Mouse (Mus musculus): ENCODE measurements around the gene Slain1. TPM values are rescaled to one million over a fixed set of nuclear protein-coding genes. Genes with fewer than 3 reads are reported as not detected.

Gene Slain1
- 2.4 and 2.5 TPM in 2 replicates for polyA plus RNA-seq (2014; fragmentation: Nextera tagmentation; extraction: Ambion mirVana)

GRCm38 (mm10) chr14:103649896-103650334 is at the start of gene Slain1:
TSS of gene Slain1 (plus strand) at chr14:103650228.
- no peaks in the 10 kb centered on the region for H3K9me3 ChIP-seq (ENCODE audit: control insufficient read depth, low read depth, low read length)
- H3K4me2 ChIP-seq (replicated peaks; ENCODE audit: low read depth, low read length) = peak within 1 kb of the TSS; percentile 95
- under 1% methylated on average over 29 of the region's 32 CpGs for WGBS
- H3K27me3 ChIP-seq (ENCODE audit: control insufficient read depth, insufficient read depth, low read length) = peaks cover 6% of the 10 kb centered on the region; the same call in 1 of the 2 replicates
- peak within 1 kb of the TSS; percentile 82 for H3K27ac ChIP-seq (ENCODE audit: low read length)
- peak within 1 kb of the TSS; percentile 52 for H3K9ac ChIP-seq (replicated peaks; ENCODE audit: low read depth, low read length)
- H3K36me3 ChIP-seq (ENCODE audit: control insufficient read depth, insufficient read depth, low read length) = no peaks in the 10 kb centered on the region
- peak; percentile 96 for ATAC-seq (ENCODE audit: insufficient number of reproducible peaks, insufficient read depth, low FRiP score, low read depth)
- H3K4me3 ChIP-seq (ENCODE audit: low read depth, low read length) = peak within 1 kb of the TSS; percentile 72
- H3K4me1 ChIP-seq (ENCODE audit: control insufficient read depth, insufficient read depth, low read length) = no peaks in the 10 kb centered on the region

GRCm38 (mm10) chr14:103608063-103608462 is 42.0 kb upstream of the Slain1 start:
- no peak for ATAC-seq (ENCODE audit: insufficient number of reproducible peaks, insufficient read depth, low FRiP score, low read depth)
- Histone ChIP-seq H3K9me3 (ENCODE audit: control insufficient read depth, low read depth, low read length) (no peaks in the 10 kb centered on the region), H3K36me3 (ENCODE audit: control insufficient read depth, insufficient read depth, low read length) (no peaks in the 10 kb centered on the region), H3K4me1 (ENCODE audit: control insufficient read depth, insufficient read depth, low read length) (no peaks in the 10 kb centered on the region), H3K4me3 (ENCODE audit: low read depth, low read length) (no peak overlapping the region), H3K27me3 (ENCODE audit: control insufficient read depth, insufficient read depth, low read length) (no peaks in the 10 kb centered on the region), H3K9ac (replicated peaks; ENCODE audit: low read depth, low read length) (no peak overlapping the region), H3K27ac (ENCODE audit: low read length) (no peak overlapping the region), H3K4me2 (replicated peaks; ENCODE audit: low read depth, low read length) (no peak overlapping the region)
- WGBS = 82% methylated on average over 8 of the region's 8 CpGs

- Histone ChIP-seq H3K9ac (replicated peaks; ENCODE audit: low read depth, low read length) (no peak overlapping the region), H3K4me3 (ENCODE audit: low read depth, low read length) (no peak overlapping the region), H3K36me3 (ENCODE audit: control insufficient read depth, insufficient read depth, low read length) (no peaks in the 10 kb centered on the region), H3K27me3 (ENCODE audit: control insufficient read depth, insufficient read depth, low read length) (no peaks in the 10 kb centered on the region), H3K4me1 (ENCODE audit: control insufficient read depth, insufficient read depth, low read length) (no peaks in the 10 kb centered on the region), H3K27ac (ENCODE audit: low read length) (no peak overlapping the region), H3K4me2 (replicated peaks; ENCODE audit: low read depth, low read length) (no peak overlapping the region), H3K9me3 (ENCODE audit: control insufficient read depth, low read depth, low read length) (no peaks in the 10 kb centered on the region)
- 88% methylated on average over 6 of the region's 6 CpGs for WGBS
- ATAC-seq (ENCODE audit: insufficient number of reproducible peaks, insufficient read depth, low FRiP score, low read depth) = no peak
Measured at GRCm38 (mm10) chr14:103613573-103614271, 36.3 kb upstream of the Slain1 start.

GRCm38 (mm10) chr14:103614272-103614587 is 35.8 kb upstream of the Slain1 start:
- H3K36me3 ChIP-seq (ENCODE audit: control insufficient read depth, insufficient read depth, low read length) = no peaks in the 10 kb centered on the region
- H3K27me3 ChIP-seq (ENCODE audit: control insufficient read depth, insufficient read depth, low read length) = no peaks in the 10 kb centered on the region
- WGBS = 96% methylated on average over 4 of the region's 4 CpGs
- no peaks in the 10 kb centered on the region for H3K4me1 ChIP-seq (ENCODE audit: control insufficient read depth, insufficient read depth, low read length)
- no peak overlapping the region for H3K27ac ChIP-seq (ENCODE audit: low read length)
- no peak overlapping the region for H3K9ac ChIP-seq (replicated peaks; ENCODE audit: low read depth, low read length)
- no peak overlapping the region for H3K4me2 ChIP-seq (replicated peaks; ENCODE audit: low read depth, low read length)
- ATAC-seq (ENCODE audit: insufficient number of reproducible peaks, insufficient read depth, low FRiP score, low read depth) = no peak
- no peak overlapping the region for H3K4me3 ChIP-seq (ENCODE audit: low read depth, low read length)
- H3K9me3 ChIP-seq (ENCODE audit: control insufficient read depth, low read depth, low read length) = no peaks in the 10 kb centered on the region

GRCm38 (mm10) chr14:103619756-103620155 is 30.3 kb upstream of the Slain1 start:
- Histone ChIP-seq H3K4me2 (replicated peaks; ENCODE audit: low read depth, low read length) (no peak overlapping the region), H3K4me3 (ENCODE audit: low read depth, low read length) (no peak overlapping the region), H3K27me3 (ENCODE audit: control insufficient read depth, insufficient read depth, low read length) (no peaks in the 10 kb centered on the region), H3K4me1 (ENCODE audit: control insufficient read depth, insufficient read depth, low read length) (no peaks in the 10 kb centered on the region), H3K27ac (ENCODE audit: low read length) (no peak overlapping the region), H3K9ac (replicated peaks; ENCODE audit: low read depth, low read length) (no peak overlapping the region), H3K9me3 (ENCODE audit: control insufficient read depth, low read depth, low read length) (no peaks in the 10 kb centered on the region), H3K36me3 (ENCODE audit: control insufficient read depth, insufficient read depth, low read length) (no peaks in the 10 kb centered on the region)
- 89% methylated on average over 4 of the region's 4 CpGs for WGBS
- no peak for ATAC-seq (ENCODE audit: insufficient number of reproducible peaks, insufficient read depth, low FRiP score, low read depth)

- H3K36me3 ChIP-seq (ENCODE audit: control insufficient read depth, insufficient read depth, low read length) = no peaks in the 10 kb centered on the region
- H3K9me3 ChIP-seq (ENCODE audit: control insufficient read depth, low read depth, low read length) = no peaks in the 10 kb centered on the region
- H3K4me3 ChIP-seq (ENCODE audit: low read depth, low read length) = no peak overlapping the region
- H3K4me1 ChIP-seq (ENCODE audit: control insufficient read depth, insufficient read depth, low read length) = no peaks in the 10 kb centered on the region
- no peak overlapping the region for H3K9ac ChIP-seq (replicated peaks; ENCODE audit: low read depth, low read length)
- 90% methylated on average over 2 of the region's 2 CpGs for WGBS
- no peak for ATAC-seq (ENCODE audit: insufficient number of reproducible peaks, insufficient read depth, low FRiP score, low read depth)
- no peak overlapping the region for H3K4me2 ChIP-seq (replicated peaks; ENCODE audit: low read depth, low read length)
- no peak overlapping the region for H3K27ac ChIP-seq (ENCODE audit: low read length)
- no peaks in the 10 kb centered on the region for H3K27me3 ChIP-seq (ENCODE audit: control insufficient read depth, insufficient read depth, low read length)
Measured at GRCm38 (mm10) chr14:103621207-103621606, 28.8 kb upstream of the Slain1 start.

- no peak overlapping the region for H3K9ac ChIP-seq (replicated peaks; ENCODE audit: low read depth, low read length)
- no peak overlapping the region for H3K4me3 ChIP-seq (ENCODE audit: low read depth, low read length)
- H3K27ac ChIP-seq (ENCODE audit: low read length) = no peak overlapping the region
- no peaks in the 10 kb centered on the region for H3K36me3 ChIP-seq (ENCODE audit: control insufficient read depth, insufficient read depth, low read length)
- no peak for ATAC-seq (ENCODE audit: insufficient number of reproducible peaks, insufficient read depth, low FRiP score, low read depth)
- H3K4me1 ChIP-seq (ENCODE audit: control insufficient read depth, insufficient read depth, low read length) = no peaks in the 10 kb centered on the region
- no peak overlapping the region for H3K4me2 ChIP-seq (replicated peaks; ENCODE audit: low read depth, low read length)
- 75% methylated on average over 6 of the region's 6 CpGs for WGBS
- no peaks in the 10 kb centered on the region for H3K27me3 ChIP-seq (ENCODE audit: control insufficient read depth, insufficient read depth, low read length)
- H3K9me3 ChIP-seq (ENCODE audit: control insufficient read depth, low read depth, low read length) = no peaks in the 10 kb centered on the region
Measured at GRCm38 (mm10) chr14:103626100-103626499, 23.9 kb upstream of the Slain1 start.

GRCm38 (mm10) chr14:103629639-103630364 is 20.2 kb upstream of the Slain1 start:
- Histone ChIP-seq H3K9me3 (ENCODE audit: control insufficient read depth, low read depth, low read length) (no peaks in the 10 kb centered on the region), H3K27ac (ENCODE audit: low read length) (no peak overlapping the region), H3K9ac (replicated peaks; ENCODE audit: low read depth, low read length) (no peak overlapping the region), H3K4me2 (replicated peaks; ENCODE audit: low read depth, low read length) (no peak overlapping the region), H3K36me3 (ENCODE audit: control insufficient read depth, insufficient read depth, low read length) (no peaks in the 10 kb centered on the region), H3K4me3 (ENCODE audit: low read depth, low read length) (no peak overlapping the region), H3K4me1 (ENCODE audit: control insufficient read depth, insufficient read depth, low read length) (no peaks in the 10 kb centered on the region), H3K27me3 (ENCODE audit: control insufficient read depth, insufficient read depth, low read length) (no peaks in the 10 kb centered on the region)
- WGBS = 65% methylated on average over 7 of the region's 7 CpGs
- no peak for ATAC-seq (ENCODE audit: insufficient number of reproducible peaks, insufficient read depth, low FRiP score, low read depth)
